Mouse (Mus musculus) kidney, postnatal 0 days (tissue): ENCODE measurements at regions not wholly inside any gene's neighbourhood (a gene's known extent, or its start where the extent isn't known, plus 50 kb on each side); places are given as distances from the start of the nearest gene placed in this dataset.

Experiments
- ATAC-seq: fragments of 200-750 bp; cut with Nextera tagmentation; replicated peaks from 2 replicates; pipeline ENCODE4 v1.8.0; 2017; ENCODE audit warnings: low read depth, moderate number of reproducible peaks, moderate TSS enrichment, moderate library complexity; ENCODE audit not compliant: low FRiP score
- DNase-seq: peaks from one replicate; pipeline ENCODE4 v3.0.0-alpha.2; 2016; ENCODE audit warnings: low spot score
- H3K27ac ChIP-seq: fragments of 300-500 bp; sonication (generic); 2 replicates; pipeline ENCODE4 v1.5.1; 2014; ENCODE audit warnings: mild to moderate bottlenecking
- H3K27me3 ChIP-seq: fragments of 300-500 bp; sonication (generic); 2 replicates; pipeline ENCODE4 v1.6.1; 2014; ENCODE audit warnings: low read length, mixed read lengths; ENCODE audit not compliant: insufficient read depth
- H3K36me3 ChIP-seq: fragments of 300-500 bp; sonication (generic); 2 replicates; pipeline ENCODE4 v1.6.1; 2014; ENCODE audit warnings: low read length, mixed read lengths; ENCODE audit not compliant: insufficient read depth
- H3K4me1 ChIP-seq: fragments of 300-500 bp; sonication (generic); replicated peaks from 2 replicates; pipeline ENCODE4 v1.6.1; 2014; ENCODE audit warnings: antibody characterized with exemption, low read length, mixed read lengths; ENCODE audit not compliant: insufficient read depth
- H3K4me2 ChIP-seq: fragments of 300-500 bp; sonication (generic); 2 replicates; pipeline ENCODE4 v1.6.1; 2014; ENCODE audit warnings: mild to moderate bottlenecking, low read length, moderate library complexity, mixed read lengths
- H3K4me3 ChIP-seq: fragments of 300-500 bp; sonication (generic); replicated peaks from 2 replicates; pipeline ENCODE4 v1.5.1; 2014; ENCODE audit warnings: low read depth, low read length
- H3K9ac ChIP-seq: fragments of 300-500 bp; sonication (generic); 2 replicates; pipeline ENCODE4 v1.6.1; 2014; ENCODE audit warnings: low read depth, low read length
- H3K9me3 ChIP-seq: fragments of 300-500 bp; sonication (generic); replicated peaks from 2 replicates; pipeline ENCODE4 v1.6.1; 2016; ENCODE audit warnings: low read length, inconsistent platforms, mixed read lengths
- CTCF ChIP-seq: IDR thresholded peaks from 2 replicates; pipeline ENCODE4 v1.5.1; 2016; ENCODE audit warnings: antibody characterized with exemption, low read depth, mild to moderate bottlenecking, moderate library complexity
- WGBS: fragments of 180-500 bp; shearing (Covaris S2); extraction: QIAGEN DNeasy Blood & Tissue Kit; methylation state at CpG from one replicate; pipeline ENCODE4 v1.1.7; 2014; 5-methylcytosine and 5-hydroxymethylcytosine counted together

GRCm38 (mm10) chr13:72198341-72199105, 235.0 kb upstream of the Irx1 start:
- H3K36me3 ChIP-seq, result no peaks in the 10 kb centered on the region
- H3K4me2 ChIP-seq, result no peak overlapping the region
- no peak overlapping the region for H3K9ac ChIP-seq
- no peak for TF ChIP-seq CTCF
- no peaks in the 10 kb centered on the region for H3K9me3 ChIP-seq
- WGBS, result 31% methylated on average over 22 of the region's 22 CpGs
- H3K27me3 ChIP-seq, result no peaks in the 10 kb centered on the region
- H3K4me3 ChIP-seq, result no peak overlapping the region
- H3K4me1 ChIP-seq, result no peaks in the 10 kb centered on the region
- H3K27ac ChIP-seq, result no peak overlapping the region
- ATAC-seq (peak; percentile 59), DNase-seq (peak; percentile 11)

- Histone ChIP-seq H3K27me3 (no peaks in the 10 kb centered on the region), H3K27ac (no peak overlapping the region), H3K36me3 (no peaks in the 10 kb centered on the region), H3K4me2 (no peak overlapping the region), H3K4me3 (no peak overlapping the region), H3K9me3 (no peaks in the 10 kb centered on the region), H3K4me1 (0 out of 2 replicates have a peak, but pooled peaks cover 7% of the 10 kb centered on the region), H3K9ac (no peak overlapping the region)
- DNase-seq (no peak), ATAC-seq (no peak)
- 56% methylated on average over 5 of the region's 5 CpGs for WGBS
- no peak for TF ChIP-seq CTCF
Measured at GRCm38 (mm10) chr13:72209518-72209917, 246.0 kb upstream of the Irx1 start.

DNA sequence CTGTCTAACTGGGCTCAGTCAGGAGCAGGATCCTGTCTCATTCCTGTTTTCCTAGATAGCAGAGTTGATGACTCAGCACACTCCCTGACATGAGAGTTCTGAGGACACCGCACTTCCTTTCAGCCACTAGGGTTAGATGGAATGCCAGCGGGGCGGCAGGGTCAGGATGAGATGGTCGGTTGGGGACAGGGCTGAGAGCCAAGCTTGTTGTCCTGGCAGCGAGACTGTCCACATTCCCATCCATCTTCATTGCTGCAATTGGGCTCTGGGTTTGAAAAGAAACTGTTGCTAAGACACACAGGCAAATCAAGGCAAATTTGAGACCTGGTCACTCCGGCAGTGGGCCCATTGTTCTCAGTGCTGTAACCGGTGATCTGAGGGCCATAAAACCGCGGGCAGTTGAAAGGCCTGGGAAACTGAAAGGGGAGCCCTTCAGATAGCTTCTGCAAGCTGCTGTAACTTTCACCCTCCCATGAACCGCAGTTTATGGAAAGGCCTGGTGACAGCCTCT, 246.5 kb upstream of the Irx1 start:
- Histone ChIP-seq H3K4me2 (no peak overlapping the region), H3K9me3 (no peaks in the 10 kb centered on the region), H3K4me1 (0 out of 2 replicates have a peak, but pooled peaks cover 7% of the 10 kb centered on the region), H3K36me3 (no peaks in the 10 kb centered on the region), H3K9ac (no peak overlapping the region), H3K4me3 (no peak overlapping the region), H3K27ac (no peak overlapping the region), H3K27me3 (no peaks in the 10 kb centered on the region)
- TF ChIP-seq CTCF, result no peak
- ATAC-seq, result no peak; the same call in 1 of the 2 replicates
- peak; percentile 66 for DNase-seq
- 5% methylated on average over 10 of the region's 10 CpGs for WGBS

DNA sequence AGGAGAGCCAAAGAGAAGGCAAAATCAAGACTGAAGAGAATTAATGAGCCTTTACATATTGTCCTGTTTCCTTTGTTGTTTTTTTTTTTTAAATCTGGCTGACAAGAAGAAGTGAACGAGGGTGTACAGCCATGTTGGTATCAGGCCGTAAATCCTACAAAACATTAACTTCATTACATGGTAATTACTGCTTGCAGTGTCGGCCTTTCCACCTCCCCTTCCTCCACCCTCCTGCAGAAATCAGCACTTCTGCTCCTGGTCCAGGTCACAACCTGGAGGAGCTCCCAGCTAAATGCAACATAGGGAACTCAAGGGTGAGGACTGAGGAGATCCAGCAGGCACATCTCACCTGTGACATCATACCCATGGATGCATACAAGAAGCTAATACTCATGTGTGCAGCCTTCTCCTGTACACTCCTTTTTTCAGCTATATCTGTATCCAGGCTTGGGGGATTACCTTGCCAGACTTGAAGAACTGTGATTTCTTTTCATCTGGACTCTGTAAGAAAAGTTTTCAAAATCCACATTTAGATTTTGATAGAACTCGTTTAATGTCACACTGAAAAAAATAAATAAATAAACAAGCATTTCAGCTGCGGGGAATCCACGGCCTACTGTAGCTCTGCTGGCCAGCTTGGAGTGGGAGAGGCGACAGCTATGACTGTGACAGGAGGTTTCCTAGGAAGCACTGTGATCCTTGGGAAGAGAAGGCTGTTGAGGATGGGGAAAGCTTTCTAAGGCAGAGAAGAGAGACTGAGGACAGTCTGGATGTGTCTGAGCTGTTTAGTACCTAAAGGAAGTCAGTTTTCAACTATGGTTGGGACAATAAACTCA, 247.2 kb upstream of the Irx1 start:
- H3K4me2 ChIP-seq, result no peak overlapping the region
- no peak for ATAC-seq
- DNase-seq, result peak; percentile 6

DNA sequence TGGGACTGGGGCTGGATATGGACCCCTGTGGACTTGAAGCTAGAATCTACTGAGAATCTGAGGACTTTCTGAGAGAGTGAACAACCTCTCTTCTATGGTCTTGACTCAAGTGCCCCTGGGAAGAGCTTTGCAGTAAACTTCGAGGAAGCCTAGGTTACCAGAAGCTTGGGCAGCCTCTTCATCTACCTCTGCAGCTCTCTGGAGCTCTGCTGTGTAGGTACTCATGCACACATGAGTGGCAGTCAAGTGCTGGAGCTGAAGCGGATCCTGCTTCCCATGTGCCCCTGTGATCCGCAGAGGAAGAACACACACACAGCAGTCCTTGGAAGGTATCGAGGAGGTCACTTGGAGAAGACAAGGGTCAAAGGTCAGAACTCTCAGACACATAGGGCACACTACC, 248.2 kb upstream of the Irx1 start:
- no peaks in the 10 kb centered on the region for H3K36me3 ChIP-seq
- H3K9me3 ChIP-seq, result no peaks in the 10 kb centered on the region
- DNase-seq (no peak), ATAC-seq (no peak)
- TF ChIP-seq CTCF, result no peak
- no peak overlapping the region for H3K9ac ChIP-seq
- no peak overlapping the region for H3K4me2 ChIP-seq
- 0 out of 2 replicates have a peak, but pooled peaks cover 7% of the 10 kb centered on the region for H3K4me1 ChIP-seq
- H3K4me3 ChIP-seq, result no peak overlapping the region
- WGBS, result 83% methylated on average over 4 of the region's 4 CpGs
- no peaks in the 10 kb centered on the region for H3K27me3 ChIP-seq
- H3K27ac ChIP-seq, result no peak overlapping the region

More for the DNA sequence above, 247.2 kb upstream of the Irx1 start:
- H3K27me3 ChIP-seq, result no peaks in the 10 kb centered on the region
- no peak overlapping the region for H3K27ac ChIP-seq
- H3K9ac ChIP-seq, result no peak overlapping the region
- H3K4me3 ChIP-seq, result no peak overlapping the region
- H3K4me1 ChIP-seq, result 0 out of 2 replicates have a peak, but pooled peaks cover 7% of the 10 kb centered on the region
- no peaks in the 10 kb centered on the region for H3K36me3 ChIP-seq
- no peak for TF ChIP-seq CTCF
- WGBS, result 34% methylated on average over 7 of the region's 7 CpGs
- H3K9me3 ChIP-seq, result no peaks in the 10 kb centered on the region

- no peak for DNase-seq
- 0 out of 2 replicates have a peak, but pooled peaks cover 7% of the 10 kb centered on the region for H3K4me1 ChIP-seq
- no peak overlapping the region for H3K27ac ChIP-seq
- H3K9ac ChIP-seq, result no peak overlapping the region
- H3K9me3 ChIP-seq, result no peaks in the 10 kb centered on the region
- WGBS, result 57% methylated on average over 2 of the region's 2 CpGs
- TF ChIP-seq CTCF, result no peak
- no peak overlapping the region for H3K4me3 ChIP-seq
- no peaks in the 10 kb centered on the region for H3K36me3 ChIP-seq
- H3K27me3 ChIP-seq, result no peaks in the 10 kb centered on the region
- ATAC-seq, result no peak
- no peak overlapping the region for H3K4me2 ChIP-seq
Measured at GRCm38 (mm10) chr13:72212747-72213146, 249.2 kb upstream of the Irx1 start.
